Mouse (Mus musculus): ENCODE results near the gene Entpd1. TPM values are rescaled to one million over a fixed set of nuclear protein-coding genes. Genes with fewer than 3 reads are reported as not detected.

Gene Entpd1
- total RNA-seq, 2 experiments from 2014 or later: 0.09 TPM; not detected in 1

- no peak for ATAC-seq (replicated peaks; ENCODE audit: low FRiP score, low TSS enrichment, poor library complexity, severe bottlenecking)
Measured at GRCm38 (mm10) chr19:40712889-40713628, 100.9 kb downstream of the Entpd1 start.

- ATAC-seq (replicated peaks; ENCODE audit: low FRiP score, low TSS enrichment, poor library complexity, severe bottlenecking): no peak
Measured at GRCm38 (mm10) chr19:40714700-40715099, 102.5 kb downstream of the Entpd1 start.

- no peak for ATAC-seq (replicated peaks; ENCODE audit: low FRiP score, low TSS enrichment, poor library complexity, severe bottlenecking)
Measured at GRCm38 (mm10) chr19:40716981-40717380, 104.8 kb downstream of the Entpd1 start.

- ATAC-seq (replicated peaks; ENCODE audit: low FRiP score, low TSS enrichment, poor library complexity, severe bottlenecking): no peak
Measured at GRCm38 (mm10) chr19:40719439-40720105, 107.4 kb downstream of the Entpd1 start.

- no peak for ATAC-seq (replicated peaks; ENCODE audit: low FRiP score, low TSS enrichment, poor library complexity, severe bottlenecking)
Measured at GRCm38 (mm10) chr19:40720381-40720780, 108.2 kb downstream of the Entpd1 start.

GRCm38 (mm10) chr19:40722137-40723038 lies 110.2 kb downstream of the Entpd1 start:
- peak; percentile 73 for ATAC-seq (replicated peaks; ENCODE audit: low FRiP score, low TSS enrichment, poor library complexity, severe bottlenecking)

- no peak for ATAC-seq (replicated peaks; ENCODE audit: low FRiP score, low TSS enrichment, poor library complexity, severe bottlenecking)
Measured at GRCm38 (mm10) chr19:40723516-40723915, 111.3 kb downstream of the Entpd1 start.

GRCm38 (mm10) chr19:40726148-40726547 lies 114.0 kb downstream of the Entpd1 start:
- no peak for ATAC-seq (replicated peaks; ENCODE audit: low FRiP score, low TSS enrichment, poor library complexity, severe bottlenecking)

GRCm38 (mm10) chr19:40726614-40727013 lies 114.4 kb downstream of the Entpd1 start:
- no peak for ATAC-seq (replicated peaks; ENCODE audit: low FRiP score, low TSS enrichment, poor library complexity, severe bottlenecking)

- no peak for ATAC-seq (replicated peaks; ENCODE audit: low FRiP score, low TSS enrichment, poor library complexity, severe bottlenecking)
Measured at GRCm38 (mm10) chr19:40728213-40728612, 116.0 kb downstream of the Entpd1 start.

GRCm38 (mm10) chr19:40728732-40729420 lies 116.7 kb downstream of the Entpd1 start:
- no peak for ATAC-seq (replicated peaks; ENCODE audit: low FRiP score, low TSS enrichment, poor library complexity, severe bottlenecking)

GRCm38 (mm10) chr19:40733409-40733808 lies 121.2 kb downstream of the Entpd1 start:
- ATAC-seq (replicated peaks; ENCODE audit: low FRiP score, low TSS enrichment, poor library complexity, severe bottlenecking): no peak

GRCm38 (mm10) chr19:40733849-40734248 lies 121.7 kb downstream of the Entpd1 start:
- no peak for ATAC-seq (replicated peaks; ENCODE audit: low FRiP score, low TSS enrichment, poor library complexity, severe bottlenecking)

GRCm38 (mm10) chr19:40736680-40737512 lies 124.7 kb downstream of the Entpd1 start:
- peak; percentile 99 for ATAC-seq (replicated peaks; ENCODE audit: low FRiP score, low TSS enrichment, poor library complexity, severe bottlenecking)

GRCm38 (mm10) chr19:40737613-40738012 lies 125.4 kb downstream of the Entpd1 start:
- ATAC-seq (replicated peaks; ENCODE audit: low FRiP score, low TSS enrichment, poor library complexity, severe bottlenecking): no peak

GRCm38 (mm10) chr19:40738683-40739324 lies 126.6 kb downstream of the Entpd1 start:
- no peak for ATAC-seq (replicated peaks; ENCODE audit: low FRiP score, low TSS enrichment, poor library complexity, severe bottlenecking)

GRCm38 (mm10) chr19:40746603-40747002 lies 134.4 kb downstream of the Entpd1 start:
- ATAC-seq (replicated peaks; ENCODE audit: low FRiP score, low TSS enrichment, poor library complexity, severe bottlenecking): no peak

GRCm38 (mm10) chr19:40748559-40748958 lies 136.4 kb downstream of the Entpd1 start, which contains the start of gene Cc2d2b:
TSS of gene Cc2d2b (plus strand) at chr19:40748753.
- no peak for ATAC-seq (replicated peaks; ENCODE audit: low FRiP score, low TSS enrichment, poor library complexity, severe bottlenecking)

Data from megakaryocyte-erythroid progenitor cell, adult 5-6 weeks (primary cell).